Mouse (Mus musculus): Measurements from ENCODE around the gene Arhgap6.

Arhgap6 gene

GRCm38 (mm10) chrX:168980370-168980769 is 185.5 kb downstream of the Arhgap6 start:
- DNase-seq (ENCODE audit: low read depth, low spot score): peak; percentile 1

- no peak for DNase-seq (ENCODE audit: low read depth, low spot score)
Observed at GRCm38 (mm10) chrX:169007066-169007465, 212.2 kb downstream of the Arhgap6 start.

- DNase-seq (ENCODE audit: low read depth, low spot score): no peak
Observed at GRCm38 (mm10) chrX:169012701-169013100, 217.8 kb downstream of the Arhgap6 start.

- no peak for DNase-seq (ENCODE audit: low read depth, low spot score)
Observed at GRCm38 (mm10) chrX:169034390-169034789, 239.5 kb downstream of the Arhgap6 start.

- DNase-seq (ENCODE audit: low read depth, low spot score): peak; percentile 59
Observed at GRCm38 (mm10) chrX:169036403-169037296, 241.8 kb downstream of the Arhgap6 start.

GRCm38 (mm10) chrX:169037401-169037800 is 242.5 kb downstream of the Arhgap6 start:
- no peak for DNase-seq (ENCODE audit: low read depth, low spot score)

- no peak for DNase-seq (ENCODE audit: low read depth, low spot score)
Observed at GRCm38 (mm10) chrX:169043872-169044271, 249.0 kb downstream of the Arhgap6 start.

GRCm38 (mm10) chrX:169047595-169047994 is 252.7 kb downstream of the Arhgap6 start:
- no peak for DNase-seq (ENCODE audit: low read depth, low spot score)

GRCm38 (mm10) chrX:169049550-169049949 is 254.7 kb downstream of the Arhgap6 start:
- DNase-seq (ENCODE audit: low read depth, low spot score): peak; percentile 3

GRCm38 (mm10) chrX:169053907-169054476 is 259.1 kb downstream of the Arhgap6 start:
- DNase-seq (ENCODE audit: low read depth, low spot score): no peak

GRCm38 (mm10) chrX:169062555-169062954 is 267.7 kb downstream of the Arhgap6 start:
- DNase-seq (ENCODE audit: low read depth, low spot score): no peak

- DNase-seq (ENCODE audit: low read depth, low spot score): no peak
Observed at GRCm38 (mm10) chrX:169065298-169065697, 270.4 kb downstream of the Arhgap6 start.

- DNase-seq (ENCODE audit: low read depth, low spot score): no peak
Observed at GRCm38 (mm10) chrX:169065922-169066321, 271.0 kb downstream of the Arhgap6 start.

GRCm38 (mm10) chrX:169075020-169075419 is 280.1 kb downstream of the Arhgap6 start:
- no peak for DNase-seq (ENCODE audit: low read depth, low spot score)

GRCm38 (mm10) chrX:169081609-169082008 is 286.7 kb downstream of the Arhgap6 start:
- no peak for DNase-seq (ENCODE audit: low read depth, low spot score)

GRCm38 (mm10) chrX:169085871-169086270 is 291.0 kb downstream of the Arhgap6 start:
- DNase-seq (ENCODE audit: low read depth, low spot score): peak; percentile 22

- DNase-seq (ENCODE audit: low read depth, low spot score): no peak
Observed at GRCm38 (mm10) chrX:169089221-169089620, 294.3 kb downstream of the Arhgap6 start.

GRCm38 (mm10) chrX:169094601-169095000 is 299.7 kb downstream of the Arhgap6 start:
- DNase-seq (ENCODE audit: low read depth, low spot score): no peak

GRCm38 (mm10) chrX:169095584-169095983 is 300.7 kb downstream of the Arhgap6 start:
- DNase-seq (ENCODE audit: low read depth, low spot score): no peak

GRCm38 (mm10) chrX:169102665-169103064 is 307.8 kb downstream of the Arhgap6 start:
- no peak for DNase-seq (ENCODE audit: low read depth, low spot score)

- no peak for DNase-seq (ENCODE audit: low read depth, low spot score)
Observed at GRCm38 (mm10) chrX:169106048-169106622, 311.2 kb downstream of the Arhgap6 start.

GRCm38 (mm10) chrX:169107372-169107771 is 312.5 kb downstream of the Arhgap6 start:
- no peak for DNase-seq (ENCODE audit: low read depth, low spot score)

GRCm38 (mm10) chrX:169110031-169110430 is 315.1 kb downstream of the Arhgap6 start:
- DNase-seq (ENCODE audit: low read depth, low spot score): no peak

Data from ES-CJ7 (cell line).